Mouse (Mus musculus) cerebellum, adult 2 months (tissue): Measurements from ENCODE around the gene Ctnnbip1. TPM values are rescaled to one million over a fixed set of nuclear protein-coding genes. Genes with fewer than 3 reads are reported as not detected.
A peak's percentile ranks its signal among the peaks of the same experiment; 100 is the strongest.

ENCODE experiments used
- DNase-seq, 2 experiments: peaks; one replicate each; pipeline ENCODE4 v3.0.0; 2021
- H3K27ac ChIP-seq: fragments of 200-500 bp; 2 replicates; pipeline ENCODE4 v1.5.1; 2012; ENCODE audit warnings: low read length, control low read depth, inconsistent platforms; ENCODE audit not compliant: insufficient read depth
- H3K27me3 ChIP-seq: fragments of 200-500 bp; 2 replicates; pipeline ENCODE4 v1.6.1; 2012; ENCODE audit warnings: inconsistent platforms, mild to moderate bottlenecking, low read length, moderate library complexity; ENCODE audit not compliant: control insufficient read depth, insufficient read depth
- H3K4me1 ChIP-seq: fragments of 200-500 bp; 2 replicates; pipeline ENCODE4 v1.6.1; 2011; ENCODE audit warnings: low read length; ENCODE audit not compliant: control insufficient read depth, insufficient read depth
- H3K4me3 ChIP-seq: fragments of 200-500 bp; replicated peaks from 2 replicates; pipeline ENCODE3; 2011; ENCODE audit warnings: mild to moderate bottlenecking, low read depth, low read length, control low read depth; ENCODE audit not compliant: insufficient read depth
- CTCF ChIP-seq: fragments of 200-500 bp; IDR thresholded peaks from 2 replicates; pipeline ENCODE4 v1.5.1; 2011; ENCODE audit warnings: low read depth, mild to moderate bottlenecking, control low read depth, low read length, moderate library complexity, borderline replicate concordance; ENCODE audit not compliant: insufficient read depth
- POLR2A ChIP-seq: fragments of 200-500 bp; IDR thresholded peaks from 2 replicates; pipeline ENCODE4 v1.6.1; 2011; ENCODE audit warnings: low read length, control low read depth, borderline replicate concordance; ENCODE audit not compliant: insufficient read depth
- WGBS: fragments of 180-500 bp; shearing (Covaris S2); methylation state at CpG from one replicate; pipeline ENCODE4 v1.1.7; 2018; 5-methylcytosine and 5-hydroxymethylcytosine counted together
- polyA plus RNA-seq: library from polyadenylated mRNA; depleted of rRNA; stranded (reverse); fragments of >200 nt; gene quantifications from 2 replicates; pipeline ENCODE4 v1.2.3, GENCODE M21; 2012

The Ctnnbip1 gene
- polyA plus RNA-seq, 1 experiment, result 34.6 TPM

DNA sequence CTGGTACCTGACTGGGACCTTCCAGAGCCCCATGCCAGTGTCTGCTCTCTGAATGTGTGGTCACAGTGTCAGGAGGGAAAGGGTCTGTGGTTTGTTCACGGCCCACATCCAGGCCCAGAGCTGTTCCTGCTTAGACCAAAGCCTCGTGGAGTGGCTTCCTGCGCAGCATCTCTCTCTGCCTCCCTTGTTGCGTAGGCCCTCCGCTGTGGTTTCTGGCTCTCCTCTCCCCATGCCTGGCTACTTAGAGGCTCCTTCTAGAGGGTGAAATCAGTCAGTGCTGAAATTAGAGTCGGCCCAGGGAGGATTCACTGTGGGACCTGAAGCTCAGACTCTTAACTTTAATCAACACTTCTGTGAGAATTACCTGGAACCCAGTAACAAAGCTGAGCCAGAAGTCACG, 35.8 kb downstream of the Ctnnbip1 start:
- Histone ChIP-seq H3K4me3 (no peak overlapping the region), H3K4me1 (peaks cover 13% of the 10 kb centered on the region; the same call in 1 of the 2 replicates), H3K27me3 (no peaks in the 10 kb centered on the region), H3K27ac (no peak overlapping the region)
- no peak for DNase-seq
- 81% methylated on average over 7 of the region's 7 CpGs for WGBS
- TF ChIP-seq CTCF, result no peak
- TF ChIP-seq POLR2A, result no peak

DNA sequence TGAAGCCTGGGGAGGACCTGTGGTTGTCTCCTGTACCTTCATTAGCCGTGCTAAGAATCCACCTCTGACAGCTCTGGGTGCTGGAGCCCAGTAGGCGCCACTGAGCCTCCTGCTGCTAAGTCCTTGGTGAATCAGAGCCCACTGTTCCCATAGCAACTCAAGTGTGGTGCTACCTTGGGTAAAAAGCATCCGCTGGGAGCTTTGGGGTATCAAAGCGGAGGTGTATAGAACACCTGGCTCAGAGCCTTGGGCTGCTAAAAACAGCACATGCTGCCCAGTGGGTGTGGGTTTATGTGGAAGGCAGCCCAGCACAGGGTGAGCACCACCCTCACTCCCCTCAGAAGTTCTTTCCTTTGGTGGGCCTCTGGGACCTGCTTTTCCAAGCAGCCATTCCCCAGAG, 38.1 kb downstream of the Ctnnbip1 start:
- peaks cover 8% of the 10 kb centered on the region; the same call in 1 of the 2 replicates for H3K4me1 ChIP-seq
- 59% methylated on average over 4 of the region's 4 CpGs for WGBS
- no peak overlapping the region for H3K27ac ChIP-seq
- TF ChIP-seq POLR2A, result no peak
- TF ChIP-seq CTCF, result no peak
- no peak overlapping the region for H3K4me3 ChIP-seq
- DNase-seq, result no peak
- no peaks in the 10 kb centered on the region for H3K27me3 ChIP-seq

GRCm38 (mm10) chr4:149557905-149558304, 39.9 kb downstream of the Ctnnbip1 start:
- DNase-seq, result no peak

DNA sequence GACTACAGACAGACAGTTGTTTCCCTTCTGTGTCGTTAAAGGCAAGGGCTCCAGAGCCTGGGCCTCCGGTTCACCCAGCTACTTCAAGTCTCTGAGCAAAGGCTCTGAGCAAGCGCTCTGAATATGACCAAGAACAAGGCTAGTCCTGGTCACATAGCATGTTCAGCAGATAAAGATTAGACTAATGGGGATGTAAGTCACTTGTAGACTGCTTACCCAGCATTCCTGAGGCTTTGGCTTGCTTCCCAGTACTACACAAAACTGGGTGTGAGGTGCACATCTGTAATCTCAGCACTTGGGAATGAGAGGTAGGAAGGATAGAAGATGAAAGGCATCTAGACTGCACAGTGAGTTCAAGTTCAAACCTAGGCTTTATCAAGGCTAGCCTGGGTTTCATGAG, 40.4 kb downstream of the Ctnnbip1 start:
- H3K27ac ChIP-seq, result no peak overlapping the region
- WGBS, result 75% methylated on average over 3 of the region's 3 CpGs
- no peaks in the 10 kb centered on the region for H3K27me3 ChIP-seq
- peaks cover 21% of the 10 kb centered on the region for H3K4me1 ChIP-seq
- H3K4me3 ChIP-seq, result no peak overlapping the region
- no peak for DNase-seq
- TF ChIP-seq POLR2A, result no peak
- no peak for TF ChIP-seq CTCF

More at GRCm38 (mm10) chr4:149557905-149558304, 39.9 kb downstream of the Ctnnbip1 start:
- peaks cover 20% of the 10 kb centered on the region for H3K4me1 ChIP-seq
- no peak overlapping the region for H3K27ac ChIP-seq
- 85% methylated on average over 5 of the region's 5 CpGs for WGBS
- H3K27me3 ChIP-seq, result no peaks in the 10 kb centered on the region
- H3K4me3 ChIP-seq, result no peak overlapping the region
- TF ChIP-seq CTCF, result no peak
- TF ChIP-seq POLR2A, result no peak

- peak overlapping the region; percentile 86 for H3K27ac ChIP-seq
- H3K4me1 ChIP-seq, result peaks cover 32% of the 10 kb centered on the region
- WGBS, result 65% methylated on average over 4 of the region's 4 CpGs
- no peaks in the 10 kb centered on the region for H3K27me3 ChIP-seq
- H3K4me3 ChIP-seq, result no peak overlapping the region
- DNase-seq, result no peak
- TF ChIP-seq POLR2A (no peak), CTCF (no peak)
These were observed 43.4 kb downstream of the Ctnnbip1 start for GRCm38 (mm10) chr4:149561392-149561791.

GRCm38 (mm10) chr4:149561986-149562904, 44.2 kb downstream of the Ctnnbip1 start:
- TF ChIP-seq CTCF (no peak), POLR2A (0 out of 2 replicates have a peak, but pooled peaks have one; percentile 14)
- Histone ChIP-seq H3K4me1 (peaks cover 32% of the 10 kb centered on the region), H3K4me3 (peak overlapping the region; percentile 33), H3K27ac (peak overlapping the region; percentile 86), H3K27me3 (no peaks in the 10 kb centered on the region)
- DNase-seq, result peak; percentile 83
- 9% methylated on average over 21 of the region's 21 CpGs for WGBS

DNA sequence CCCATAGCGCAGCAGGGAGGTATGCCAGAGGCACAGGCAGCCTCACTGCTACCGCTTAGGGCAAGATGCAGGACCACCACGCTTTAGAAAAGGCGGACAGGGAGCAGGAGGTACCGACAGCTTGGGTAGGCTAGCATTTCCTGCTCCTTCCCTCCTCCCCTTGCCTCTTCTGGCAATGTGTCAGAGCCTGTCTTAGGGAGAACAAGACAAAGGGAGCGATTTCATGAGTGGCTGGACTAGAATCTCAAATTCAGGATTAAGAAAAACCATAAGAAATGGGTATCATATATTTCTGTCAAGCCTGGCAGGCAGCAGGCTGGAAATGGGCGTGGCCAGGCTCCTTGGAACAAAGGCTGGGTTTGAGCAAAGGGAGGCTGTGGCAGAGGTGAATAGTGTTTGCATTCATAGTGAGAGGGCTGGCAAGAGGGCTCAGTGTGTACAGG, 44.9 kb downstream of the Ctnnbip1 start:
- Histone ChIP-seq H3K4me1 (peaks cover 36% of the 10 kb centered on the region), H3K4me3 (peak overlapping the region; percentile 33), H3K27me3 (no peaks in the 10 kb centered on the region), H3K27ac (peak overlapping the region; percentile 86)
- WGBS, result 6% methylated on average over 7 of the region's 7 CpGs
- peak; percentile 78 to 80 for DNase-seq
- peak; percentile 24; the same call in 1 of the 2 replicates for TF ChIP-seq POLR2A
- TF ChIP-seq CTCF, result no peak
